Mouse (Mus musculus) macrophage (primary cell): Measurements from ENCODE around the gene Ddah1. TPM values are rescaled to one million over a fixed set of nuclear protein-coding genes. Genes with fewer than 3 reads are reported as not detected.

Experiments
- H3K27ac ChIP-seq: fragments of 350-480 bp; formaldehyde crosslinking; 2 replicates; pipeline ENCODE4 v1.9.0; 2021
- H3K36me3 ChIP-seq: fragments of 350-480 bp; formaldehyde crosslinking; 2 replicates; pipeline ENCODE4 v1.9.0; 2021; ENCODE audit errors: inconsistent target
- H3K4me3 ChIP-seq: fragments of 350-480 bp; formaldehyde crosslinking; 2 replicates; pipeline ENCODE4 v1.9.0; 2021; ENCODE audit errors: inconsistent target
- H3K79me2 ChIP-seq: fragments of 350-480 bp; formaldehyde crosslinking; 2 replicates; pipeline ENCODE4 v1.9.0; 2021; ENCODE audit errors: inconsistent target
- WGBS: methylation state at CpG from one replicate; pipeline ENCODE4 v1.1.7; 2026; ENCODE audit warnings: inconsistent platforms; ENCODE audit not compliant: missing documents; 5-methylcytosine and 5-hydroxymethylcytosine counted together
- polyA plus RNA-seq: library from polyadenylated mRNA; stranded (reverse); fragments of 250-400 nt; gene quantifications from 3 replicates; pipeline ENCODE4 v1.2.4, GENCODE M21; 2018; ENCODE audit warnings: inconsistent platforms

Gene Ddah1
- polyA plus RNA-seq, 1 experiment from 2014 or later, result 0.20 TPM

DNA sequence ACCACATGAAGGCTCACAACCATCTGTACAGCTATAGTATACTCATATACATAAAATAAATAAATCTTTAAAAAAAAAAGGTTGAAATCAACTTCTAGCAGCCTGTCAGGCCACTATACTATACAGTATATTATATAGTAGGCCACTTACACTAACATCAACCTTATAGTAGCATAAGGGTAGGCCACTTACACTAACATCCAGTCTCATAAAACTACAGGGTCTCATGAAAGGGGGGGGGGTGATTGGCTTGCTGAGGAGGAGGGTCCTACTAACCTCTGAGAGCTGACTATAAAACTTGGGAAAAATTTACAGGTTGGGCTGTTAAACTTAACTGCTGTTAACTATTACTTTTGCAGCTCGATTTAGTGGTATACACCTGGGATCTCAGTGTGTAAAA, 121.9 kb downstream of the Ddah1 start:
- Histone ChIP-seq H3K36me3 (no peaks in the 10 kb centered on the region), H3K27ac (no peak overlapping the region), H3K4me3 (no peak overlapping the region), H3K79me2 (no peaks in the 10 kb centered on the region)
- 71% methylated on average over 1 of the region's 1 CpGs for WGBS

DNA sequence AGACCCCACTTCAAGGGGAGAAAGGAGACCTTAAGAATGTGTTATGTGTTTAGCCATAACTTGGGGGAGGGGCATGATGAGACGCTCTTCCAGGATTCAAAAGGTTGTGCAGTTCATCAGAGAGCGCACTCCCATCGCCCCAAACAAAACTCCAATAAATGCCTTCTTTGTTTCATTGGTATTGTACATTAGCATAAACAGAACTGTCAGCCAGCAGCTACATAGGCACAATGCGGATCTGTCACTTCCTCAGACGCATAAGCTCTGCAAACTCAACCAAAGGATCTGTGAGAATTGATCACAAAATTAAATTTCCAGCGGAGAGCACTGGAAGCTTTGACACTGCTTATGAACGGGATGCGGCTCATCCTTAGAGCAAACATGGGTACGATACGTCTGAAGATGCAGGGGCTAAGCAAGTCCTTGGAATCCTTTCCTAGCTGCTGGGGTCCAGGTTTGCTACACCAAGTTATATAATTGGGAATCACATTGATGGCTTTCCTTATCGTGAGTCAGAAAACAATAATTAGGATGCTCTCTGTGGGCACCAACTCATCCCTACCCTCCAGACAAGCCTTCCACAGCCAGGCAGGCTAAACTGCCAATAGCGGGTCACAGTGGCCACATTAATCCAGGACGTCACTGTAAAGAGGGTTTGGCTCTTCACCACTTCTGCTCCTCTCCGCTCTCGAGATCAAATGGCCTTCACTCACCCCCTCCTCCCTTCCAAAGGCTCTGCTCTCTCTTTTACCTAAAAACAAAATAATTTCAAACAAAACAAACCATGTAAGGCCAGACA, 123.8 kb downstream of the Ddah1 start:
- no peaks in the 10 kb centered on the region for H3K79me2 ChIP-seq
- H3K4me3 ChIP-seq, result no peak overlapping the region
- no peak overlapping the region for H3K27ac ChIP-seq
- H3K36me3 ChIP-seq, result no peaks in the 10 kb centered on the region
- WGBS, result 94% methylated on average over 15 of the region's 15 CpGs

DNA sequence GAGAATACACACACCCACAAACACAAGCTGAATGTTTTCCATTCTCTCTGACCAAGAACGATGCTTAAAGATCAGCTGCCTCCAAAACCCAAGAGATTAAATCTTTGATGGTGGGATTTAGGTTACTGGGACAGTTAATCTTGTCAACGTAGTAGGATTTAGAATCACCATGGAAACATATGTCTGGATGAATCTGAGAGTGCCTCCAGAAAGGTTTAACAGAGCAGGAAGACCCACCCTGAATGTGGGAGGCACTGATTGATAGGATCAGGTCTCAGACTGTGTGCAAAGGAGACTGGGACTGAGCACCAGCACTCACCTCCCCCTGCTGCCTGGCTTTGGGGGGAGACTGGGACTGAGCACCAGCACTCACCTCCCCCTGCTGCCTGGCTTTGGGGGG, 124.8 kb downstream of the Ddah1 start:
- no peak overlapping the region for H3K4me3 ChIP-seq
- no peaks in the 10 kb centered on the region for H3K79me2 ChIP-seq
- 57% methylated on average over 2 of the region's 2 CpGs for WGBS
- no peak overlapping the region for H3K27ac ChIP-seq
- no peaks in the 10 kb centered on the region for H3K36me3 ChIP-seq

DNA sequence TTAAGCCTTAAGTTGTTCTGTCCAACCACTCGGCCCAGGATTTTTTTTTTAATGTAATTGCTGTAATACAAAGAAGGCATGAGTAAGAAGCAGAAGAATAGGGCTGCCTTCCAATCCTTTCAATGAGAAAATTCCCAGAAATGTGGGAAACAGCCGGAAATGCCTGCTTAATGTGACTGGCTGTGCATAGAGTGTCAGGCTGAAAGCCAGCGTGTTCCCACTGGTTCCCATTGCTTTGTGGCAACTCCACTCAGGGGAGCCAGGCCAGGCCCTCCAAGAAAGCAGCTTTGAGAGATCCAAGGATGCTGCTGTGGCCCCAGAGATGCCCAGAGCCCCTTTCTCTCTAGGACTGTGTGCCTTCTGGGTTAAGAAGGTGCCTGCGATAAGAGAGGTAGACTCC, 126.9 kb downstream of the Ddah1 start:
- no peaks in the 10 kb centered on the region for H3K36me3 ChIP-seq
- H3K79me2 ChIP-seq, result no peaks in the 10 kb centered on the region
- 84% methylated on average over 4 of the region's 4 CpGs for WGBS
- no peak overlapping the region for H3K27ac ChIP-seq
- H3K4me3 ChIP-seq, result no peak overlapping the region

DNA sequence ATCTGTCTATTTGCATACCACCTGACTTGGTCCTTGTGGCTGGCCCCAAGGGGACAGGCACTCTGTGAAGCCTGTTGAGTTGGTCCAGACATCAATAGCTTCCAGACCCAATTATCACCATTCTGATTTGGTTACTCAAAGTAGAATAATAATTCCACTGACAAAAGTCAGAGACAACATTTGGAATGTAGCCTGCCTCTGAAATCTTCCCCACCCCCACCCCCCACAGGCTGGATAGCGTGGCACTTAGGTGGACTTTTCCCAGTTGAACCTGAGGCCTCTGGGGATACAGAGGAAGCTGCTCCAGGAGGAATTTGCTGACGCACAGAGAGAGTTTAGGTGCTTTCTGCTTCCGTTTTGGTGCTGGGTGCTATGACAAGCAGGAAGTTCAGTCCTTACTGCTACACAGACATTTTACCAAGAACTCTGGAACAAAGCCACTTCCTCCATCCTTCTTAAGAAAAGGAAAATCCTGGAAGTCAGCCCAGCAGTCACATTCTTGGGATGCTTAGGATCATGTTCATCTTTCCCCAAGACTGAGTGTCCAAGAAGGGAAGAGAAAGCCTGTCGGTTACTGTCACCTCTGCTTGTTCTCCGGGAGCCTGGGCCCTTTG, 127.5 kb downstream of the Ddah1 start:
- Histone ChIP-seq H3K27ac (no peak overlapping the region), H3K36me3 (no peaks in the 10 kb centered on the region), H3K79me2 (no peaks in the 10 kb centered on the region), H3K4me3 (no peak overlapping the region)
- 80% methylated on average over 5 of the region's 5 CpGs for WGBS

DNA sequence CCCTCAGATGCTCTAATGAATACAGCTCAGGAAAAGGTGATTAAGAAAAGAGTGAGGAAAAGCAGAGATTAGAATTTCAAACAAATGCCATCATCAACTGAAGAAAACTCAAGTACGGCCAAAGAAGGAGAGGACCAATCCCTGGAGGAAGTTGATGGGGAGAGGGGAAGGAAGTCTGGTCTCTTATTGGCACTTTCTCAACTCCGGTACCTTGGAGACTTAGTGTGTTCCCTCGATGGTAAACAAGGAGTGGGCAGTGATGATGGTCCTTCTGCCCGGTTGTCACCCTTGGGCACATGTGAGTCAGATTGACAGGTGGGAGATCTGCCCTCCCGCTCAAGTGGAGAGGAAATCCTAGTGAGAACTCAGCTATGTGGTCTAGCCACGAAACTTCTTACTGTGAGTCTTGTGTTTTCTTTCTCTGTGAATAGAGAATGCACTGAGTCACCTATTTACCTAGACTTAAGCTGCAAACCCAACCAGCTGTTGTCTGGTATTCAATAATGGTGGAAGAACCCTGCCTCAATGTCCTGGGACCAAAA, 129.0 kb downstream of the Ddah1 start:
- Histone ChIP-seq H3K36me3 (no peaks in the 10 kb centered on the region), H3K79me2 (no peaks in the 10 kb centered on the region), H3K27ac (no peak overlapping the region), H3K4me3 (no peak overlapping the region)
- 5% methylated on average over 6 of the region's 6 CpGs for WGBS

DNA sequence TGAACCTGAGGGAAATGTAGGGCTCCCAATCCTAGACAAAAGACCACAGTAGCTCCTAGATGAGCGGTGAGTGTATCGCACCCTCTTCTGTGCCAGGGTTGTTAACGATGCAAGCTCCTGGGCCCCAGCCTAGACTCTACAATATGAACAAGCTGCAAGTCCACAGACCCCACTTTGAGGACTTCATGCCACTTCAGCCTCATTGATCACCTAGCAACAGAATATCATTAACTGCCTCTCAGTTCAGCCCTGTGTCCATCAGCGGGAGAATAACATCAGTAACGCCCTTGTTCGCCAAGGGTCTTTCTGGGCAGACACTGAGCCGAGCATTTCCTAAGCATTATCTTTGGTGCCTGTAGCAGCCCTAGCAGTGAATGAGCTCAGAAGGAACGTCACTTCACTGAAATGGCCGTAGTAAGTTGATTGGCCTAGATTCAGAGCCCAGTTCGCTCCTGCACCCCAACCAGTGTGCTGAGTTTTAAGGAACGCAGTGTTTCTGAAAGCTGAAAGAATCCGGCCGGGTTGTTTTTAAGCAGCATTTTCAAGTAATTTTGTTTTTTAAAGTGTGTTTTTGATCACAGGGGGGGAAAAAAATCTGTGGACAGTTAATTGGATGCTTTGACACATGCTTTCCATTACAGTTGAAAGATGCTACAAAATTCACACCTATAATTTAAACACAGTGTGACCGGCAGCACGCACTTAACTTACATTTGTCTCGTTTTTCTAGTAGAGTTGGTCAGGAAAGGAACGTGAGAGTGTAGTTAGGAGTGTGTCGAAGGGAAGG, 132.1 kb downstream of the Ddah1 start:
- 96% methylated on average over 17 of the region's 18 CpGs for WGBS
- Histone ChIP-seq H3K36me3 (no peaks in the 10 kb centered on the region), H3K79me2 (no peaks in the 10 kb centered on the region), H3K4me3 (no peak overlapping the region), H3K27ac (no peak overlapping the region)

DNA sequence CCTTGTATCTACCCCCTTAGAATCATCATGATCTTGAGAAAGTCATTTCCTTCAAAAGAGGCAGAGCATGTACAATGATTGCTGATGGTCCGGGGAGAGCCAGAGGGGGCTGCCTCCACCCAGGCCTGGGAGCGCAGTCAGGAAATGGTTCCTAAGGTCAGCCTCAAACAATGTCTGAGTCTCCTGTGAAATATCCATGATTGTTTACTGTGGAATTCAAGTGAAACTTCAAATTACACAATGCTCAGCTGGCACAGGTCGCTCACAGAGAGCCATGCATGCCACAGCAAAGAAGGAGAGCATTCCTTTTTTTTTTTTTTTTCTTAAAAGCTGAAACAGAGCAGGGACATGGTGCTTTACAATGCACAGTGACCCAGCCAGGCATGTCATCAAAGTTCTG, 134.0 kb downstream of the Ddah1 start:
- 80% methylated on average over 3 of the region's 3 CpGs for WGBS
- Histone ChIP-seq H3K79me2 (no peaks in the 10 kb centered on the region), H3K27ac (no peak overlapping the region), H3K4me3 (no peak overlapping the region), H3K36me3 (no peaks in the 10 kb centered on the region)

DNA sequence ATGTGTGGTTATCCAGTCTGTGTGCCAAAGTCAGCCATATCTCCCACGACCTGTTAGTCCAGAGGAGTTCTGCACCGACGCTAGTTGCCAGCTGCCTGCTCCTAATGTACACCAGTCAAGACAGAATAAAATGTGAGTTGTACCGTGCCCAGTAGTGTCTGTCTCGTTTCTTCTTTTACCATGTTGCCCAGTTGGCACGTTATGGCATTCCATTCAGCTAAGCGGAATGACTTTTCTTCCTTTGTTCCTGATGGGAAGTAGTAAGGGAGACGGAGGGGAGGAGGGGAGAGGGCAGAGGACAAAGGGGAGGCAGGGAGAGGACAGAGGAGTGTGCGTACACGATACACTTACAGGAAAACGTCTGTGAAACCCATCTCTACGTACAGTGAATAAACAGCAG, 135.7 kb downstream of the Ddah1 start:
- H3K36me3 ChIP-seq, result no peaks in the 10 kb centered on the region
- H3K79me2 ChIP-seq, result no peaks in the 10 kb centered on the region
- whole genome bisulfite sequencing, result 83% methylated on average over 12 of the region's 12 CpGs
- H3K27ac ChIP-seq, result no peak overlapping the region
- H3K4me3 ChIP-seq, result no peak overlapping the region

DNA sequence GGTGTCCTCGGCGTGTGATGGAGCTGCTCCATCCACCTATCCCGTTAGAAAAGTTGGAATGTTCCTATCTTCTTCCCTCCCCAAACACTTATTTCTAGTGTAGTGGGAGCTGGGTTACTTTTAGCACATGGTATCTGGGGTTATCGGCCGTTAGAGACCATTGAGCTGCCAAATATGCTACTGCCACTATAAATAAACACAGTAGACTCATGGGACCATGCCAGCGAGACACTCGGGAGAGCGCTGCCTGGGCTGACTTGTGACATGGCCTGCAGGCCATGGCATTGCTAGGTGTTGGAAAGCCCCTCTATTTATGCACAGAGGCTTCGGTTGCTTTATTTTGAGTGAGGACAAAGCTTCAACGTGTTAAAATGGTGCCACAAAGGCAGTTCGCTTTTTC, 139.3 kb downstream of the Ddah1 start:
- WGBS, result 90% methylated on average over 11 of the region's 11 CpGs
- no peaks in the 10 kb centered on the region for H3K79me2 ChIP-seq
- no peak overlapping the region for H3K27ac ChIP-seq
- no peak overlapping the region for H3K4me3 ChIP-seq
- H3K36me3 ChIP-seq, result no peaks in the 10 kb centered on the region

DNA sequence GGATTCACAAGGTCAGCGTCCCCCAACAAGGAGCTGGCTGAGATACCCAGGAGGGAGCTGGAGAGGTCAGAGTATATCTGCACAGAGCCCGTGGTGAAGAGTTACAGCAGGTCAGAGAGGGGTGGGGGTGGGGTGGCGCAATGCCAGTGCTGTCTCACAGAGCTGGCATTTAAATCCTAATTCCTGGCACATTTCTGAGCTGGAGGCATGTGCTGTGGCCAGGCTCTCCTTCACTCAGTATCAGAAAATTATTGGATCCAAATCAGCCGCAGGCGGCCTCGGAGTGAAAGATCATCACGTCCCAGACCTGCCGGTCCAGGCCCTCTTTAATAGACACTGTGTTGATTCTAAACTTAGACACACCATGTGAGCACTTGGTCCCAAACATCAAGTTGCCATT, 141.4 kb downstream of the Ddah1 start:
- 93% methylated on average over 7 of the region's 8 CpGs for WGBS

DNA sequence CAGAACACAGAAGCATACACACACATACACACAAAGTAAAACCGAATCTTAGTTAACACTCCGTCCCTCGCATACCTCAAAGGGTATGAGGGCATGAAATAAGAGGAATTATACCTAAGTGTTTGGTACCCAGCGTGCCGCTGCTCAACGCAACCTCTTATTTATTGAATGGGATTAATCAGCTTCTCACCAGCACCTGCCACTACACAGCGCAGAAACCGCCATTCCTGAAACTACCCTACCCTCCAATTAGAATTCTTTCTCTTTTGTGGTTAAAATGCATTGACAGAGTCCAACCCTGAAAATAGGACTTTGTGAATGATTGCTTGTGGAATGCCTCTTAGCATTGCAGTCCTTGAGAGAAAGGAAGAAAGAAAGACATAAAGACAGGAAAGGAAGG, 145.1 kb downstream of the Ddah1 start:
- WGBS, result 95% methylated on average over 8 of the region's 8 CpGs
- H3K27ac ChIP-seq, result no peak overlapping the region
- H3K79me2 ChIP-seq, result no peaks in the 10 kb centered on the region
- no peaks in the 10 kb centered on the region for H3K36me3 ChIP-seq
- H3K4me3 ChIP-seq, result no peak overlapping the region

More for the DNA sequence above, 141.4 kb downstream of the Ddah1 start:
- Histone ChIP-seq H3K27ac (no peak overlapping the region), H3K79me2 (no peaks in the 10 kb centered on the region), H3K36me3 (no peaks in the 10 kb centered on the region), H3K4me3 (no peak overlapping the region)

DNA sequence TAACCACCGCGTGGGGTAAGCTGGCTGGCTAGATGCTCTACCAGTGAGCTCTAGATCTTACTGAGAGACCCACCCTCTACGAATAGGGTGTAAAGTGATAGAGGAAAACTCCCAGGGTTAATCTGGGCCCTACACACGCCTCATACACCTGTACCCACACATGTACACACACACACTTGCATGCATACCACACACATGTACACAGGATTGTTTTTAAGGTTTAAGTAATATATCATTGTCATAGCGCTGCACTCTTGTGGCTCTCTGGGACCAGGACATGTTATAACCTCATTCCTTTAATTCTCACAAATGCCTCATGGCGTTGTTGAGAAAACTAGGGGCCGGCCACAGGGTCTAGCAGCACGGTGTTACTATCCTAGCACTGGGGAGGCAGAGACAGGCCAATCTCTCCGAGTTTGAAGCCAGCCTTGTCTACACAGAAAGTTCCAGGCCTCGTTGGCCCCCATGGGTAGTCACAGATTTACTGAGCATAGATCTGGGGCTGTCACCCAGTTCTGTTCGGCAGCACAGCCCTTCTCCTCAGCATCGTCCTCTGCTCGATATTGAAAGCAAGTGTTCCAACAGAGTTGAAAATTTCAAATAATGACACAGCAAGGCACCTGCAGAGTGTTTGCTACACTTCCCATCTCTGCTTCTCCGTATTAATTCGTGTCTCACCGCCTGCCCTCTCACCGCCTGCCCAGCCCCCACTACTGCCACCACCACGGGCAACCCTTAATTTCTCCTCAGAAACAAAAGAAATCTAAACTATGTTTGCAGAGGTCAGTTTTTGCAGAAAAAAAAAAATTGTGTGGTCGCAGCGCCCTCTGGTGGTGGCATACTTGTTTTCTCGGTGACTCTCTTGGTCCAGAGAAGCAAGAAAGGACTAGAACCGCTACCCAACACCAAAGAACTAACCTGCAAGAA, 146.6 kb downstream of the Ddah1 start:
- no peak overlapping the region for H3K27ac ChIP-seq
- H3K79me2 ChIP-seq, result no peaks in the 10 kb centered on the region
- no peaks in the 10 kb centered on the region for H3K36me3 ChIP-seq
- 52% methylated on average over 22 of the region's 22 CpGs for WGBS
- H3K4me3 ChIP-seq, result no peak overlapping the region

DNA sequence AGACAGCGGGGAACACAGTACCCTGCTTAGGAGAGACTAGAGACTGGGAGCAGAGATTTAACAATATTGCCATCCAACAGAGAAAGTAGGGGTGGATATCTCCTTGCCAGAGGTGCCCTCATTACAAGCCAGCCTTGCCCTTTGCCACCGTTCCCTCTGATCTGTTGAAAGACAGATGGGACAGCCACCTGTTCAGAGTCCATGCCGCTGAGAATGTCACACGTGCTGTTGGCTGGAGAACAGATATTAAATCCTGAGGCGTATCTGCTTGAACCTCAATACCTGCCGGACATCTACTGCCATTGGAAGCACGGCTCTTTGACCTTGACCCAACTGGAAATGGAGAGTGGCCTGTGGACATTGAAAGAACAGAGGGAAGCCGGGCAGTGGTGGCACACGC, 148.1 kb downstream of the Ddah1 start:
- H3K27ac ChIP-seq, result no peak overlapping the region

More for the DNA sequence above, 148.1 kb downstream of the Ddah1 start:
- Histone ChIP-seq H3K4me3 (no peak overlapping the region), H3K79me2 (no peaks in the 10 kb centered on the region), H3K36me3 (no peaks in the 10 kb centered on the region)
- WGBS, result 96% methylated on average over 9 of the region's 9 CpGs
